Mouse (Mus musculus): ENCODE data around the gene Dscaml1. TPM values are rescaled to one million over a fixed set of nuclear protein-coding genes. Genes with fewer than 3 reads are reported as not detected.

The Dscaml1 gene
- total RNA-seq, 2 experiments from 2014 or later = not detected

GRCm38 (mm10) chr9:45471691-45472090 lies 45.3 kb downstream of the Dscaml1 start:
- no peak for DNase-seq
- no peak overlapping the region for H3K4me3 ChIP-seq
- no peak overlapping the region for H3K27ac ChIP-seq
- no peak for TF ChIP-seq CTCF (IDR thresholded peaks at IDR 0.05)
- intact Hi-C loops (cut with DNase I) = no loop called here

GRCm38 (mm10) chr9:45474874-45475273 lies 48.4 kb downstream of the Dscaml1 start:
- Histone ChIP-seq H3K27ac (no peak overlapping the region), H3K4me3 (no peak overlapping the region)
- DNase-seq = no peak
- intact Hi-C loops (cut with DNase I) = no loop called here
- no peak for TF ChIP-seq CTCF (IDR thresholded peaks at IDR 0.05)

GRCm38 (mm10) chr9:45480936-45481335 lies 54.5 kb downstream of the Dscaml1 start:
- no peak for DNase-seq
- H3K27ac ChIP-seq = no peak overlapping the region
- no peak for TF ChIP-seq CTCF (IDR thresholded peaks at IDR 0.05)
- no peak overlapping the region for H3K4me3 ChIP-seq
- intact Hi-C loops (cut with DNase I) = no loop called here

- intact Hi-C loops (cut with DNase I) = no loop called here
- Histone ChIP-seq H3K27ac (no peak overlapping the region), H3K4me3 (no peak overlapping the region)
- no peak for DNase-seq
- TF ChIP-seq CTCF (IDR thresholded peaks at IDR 0.05) = no peak
Observed at GRCm38 (mm10) chr9:45486665-45487074, 60.2 kb downstream of the Dscaml1 start.

- H3K4me3 ChIP-seq = no peak overlapping the region
- TF ChIP-seq CTCF (IDR thresholded peaks at IDR 0.05) = no peak
- intact Hi-C loops (cut with DNase I) = no loop called here
- DNase-seq = no peak
- no peak overlapping the region for H3K27ac ChIP-seq
Observed at GRCm38 (mm10) chr9:45487179-45487801, 60.9 kb downstream of the Dscaml1 start.

GRCm38 (mm10) chr9:45490899-45491298 lies 64.5 kb downstream of the Dscaml1 start:
- intact Hi-C loops (cut with DNase I) = no loop called here
- Histone ChIP-seq H3K27ac (no peak overlapping the region), H3K4me3 (no peak overlapping the region)
- no peak for TF ChIP-seq CTCF (IDR thresholded peaks at IDR 0.05)
- no peak for DNase-seq

- intact Hi-C loops (cut with DNase I) = no loop called here
- Histone ChIP-seq H3K27ac (no peak overlapping the region), H3K4me3 (no peak overlapping the region)
- DNase-seq = no peak
- TF ChIP-seq CTCF (IDR thresholded peaks at IDR 0.05) = no peak
Observed at GRCm38 (mm10) chr9:45494889-45495288, 68.5 kb downstream of the Dscaml1 start.

GRCm38 (mm10) chr9:45496340-45496739 lies 69.9 kb downstream of the Dscaml1 start:
- no peak overlapping the region for H3K4me3 ChIP-seq
- no peak for DNase-seq
- TF ChIP-seq CTCF (IDR thresholded peaks at IDR 0.05) = no peak
- intact Hi-C loops (cut with DNase I) = no loop called here
- H3K27ac ChIP-seq = no peak overlapping the region

- Histone ChIP-seq H3K4me3 (no peak overlapping the region), H3K27ac (no peak overlapping the region)
- intact Hi-C loops (cut with DNase I) = no loop called here
- no peak for DNase-seq
- TF ChIP-seq CTCF (IDR thresholded peaks at IDR 0.05) = no peak
Observed at GRCm38 (mm10) chr9:45496944-45497343, 70.5 kb downstream of the Dscaml1 start.

GRCm38 (mm10) chr9:45499267-45499666 lies 72.8 kb downstream of the Dscaml1 start:
- no peak overlapping the region for H3K27ac ChIP-seq
- no peak for TF ChIP-seq CTCF (IDR thresholded peaks at IDR 0.05)
- intact Hi-C loops (cut with DNase I) = no loop called here

GRCm38 (mm10) chr9:45500071-45500595 lies 73.7 kb downstream of the Dscaml1 start:
- no peak overlapping the region for H3K4me3 ChIP-seq
- no peak for DNase-seq
- TF ChIP-seq CTCF (IDR thresholded peaks at IDR 0.05) = no peak
- H3K27ac ChIP-seq = no peak overlapping the region
- intact Hi-C loops (cut with DNase I) = no loop called here

More at GRCm38 (mm10) chr9:45499267-45499666, 72.8 kb downstream of the Dscaml1 start:
- no peak overlapping the region for H3K4me3 ChIP-seq
- DNase-seq = no peak

GRCm38 (mm10) chr9:45501295-45501927 lies 75.0 kb downstream of the Dscaml1 start:
- no peak overlapping the region for H3K4me3 ChIP-seq
- H3K27ac ChIP-seq = no peak overlapping the region
- intact Hi-C loops (cut with DNase I) = no loop called here
- TF ChIP-seq CTCF (IDR thresholded peaks at IDR 0.05) = no peak
- no peak for DNase-seq

GRCm38 (mm10) chr9:45501963-45502641 lies 75.7 kb downstream of the Dscaml1 start:
- intact Hi-C loops (cut with DNase I) = no loop called here
- H3K27ac ChIP-seq = no peak overlapping the region

More at GRCm38 (mm10) chr9:45501963-45502641, 75.7 kb downstream of the Dscaml1 start:
- DNase-seq = no peak
- no peak for TF ChIP-seq CTCF (IDR thresholded peaks at IDR 0.05)
- H3K4me3 ChIP-seq = no peak overlapping the region
